Mouse (Mus musculus) lung, embryonic 14.5 days (tissue): ENCODE results near the gene Ccdc86. TPM values are rescaled to one million over a fixed set of nuclear protein-coding genes. Genes with fewer than 3 reads are reported as not detected.

ENCODE experiments used
- ATAC-seq: fragments of 200-750 bp; cut with Nextera tagmentation; 2 replicates; pipeline ENCODE4 v1.8.0; 2017; ENCODE audit warnings: mild to moderate bottlenecking, moderate TSS enrichment, moderate library complexity; ENCODE audit not compliant: insufficient read depth
- DNase-seq: peaks from one replicate; pipeline ENCODE4 v3.0.0-alpha.2; 2015
- H3K27ac ChIP-seq: fragments of 300-500 bp; sonication (generic); 2 replicates; pipeline ENCODE4 v1.5.1; 2014; ENCODE audit warnings: low read depth, mild to moderate bottlenecking, moderate library complexity
- H3K27me3 ChIP-seq: fragments of 300-500 bp; sonication (generic); 2 replicates; pipeline ENCODE4 v1.6.1; 2014; ENCODE audit warnings: low read length, control low read depth; ENCODE audit not compliant: insufficient read depth
- H3K36me3 ChIP-seq: fragments of 300-500 bp; sonication (generic); 2 replicates; pipeline ENCODE4 v1.6.1; 2014; ENCODE audit warnings: control low read depth; ENCODE audit not compliant: insufficient read depth
- H3K4me1 ChIP-seq: fragments of 300-500 bp; sonication (generic); 2 replicates; pipeline ENCODE4 v1.6.1; 2014; ENCODE audit warnings: antibody characterized with exemption, control low read depth; ENCODE audit not compliant: insufficient read depth
- H3K4me2 ChIP-seq: fragments of 300-500 bp; sonication (generic); 2 replicates; pipeline ENCODE4 v1.6.1; 2014; ENCODE audit warnings: mild to moderate bottlenecking
- H3K4me3 ChIP-seq: fragments of 300-500 bp; sonication (generic); 2 replicates; pipeline ENCODE4 v1.5.1; 2014; ENCODE audit warnings: low read depth, low read length
- H3K9ac ChIP-seq: fragments of 300-500 bp; sonication (generic); 2 replicates; pipeline ENCODE4 v1.6.1; 2014
- H3K9me3 ChIP-seq: fragments of 300-500 bp; sonication (generic); 2 replicates; pipeline ENCODE4 v1.6.1; 2016; ENCODE audit warnings: low read depth, low read length, control low read depth
- CTCF ChIP-seq: IDR thresholded peaks from 2 replicates; pipeline ENCODE4 v1.5.1; 2016; ENCODE audit warnings: antibody characterized with exemption, low read depth
- WGBS: fragments of 180-500 bp; shearing (Covaris S2); extraction: QIAGEN DNeasy Blood & Tissue Kit; methylation state at CpG from one replicate; pipeline ENCODE4 v1.1.7; 2014; 5-methylcytosine and 5-hydroxymethylcytosine counted together
- polyA plus RNA-seq: library from polyadenylated mRNA; unstranded; fragments of >200 nt; fragmentation: Nextera tagmentation; extraction: Ambion mirVana; gene quantifications from 2 replicates; pipeline ENCODE4 v1.2.1, GENCODE M21; 2014

Ccdc86 gene
- polyA plus RNA-seq, 1 experiment from 2014 or later = 32.7 TPM

GRCm38 (mm10) chr19:10897491-10897890, 51.6 kb downstream of the Ccdc86 start:
- H3K27ac ChIP-seq = no peak overlapping the region
- H3K36me3 ChIP-seq = peaks cover 52% of the 10 kb centered on the region

GRCm38 (mm10) chr19:10896849-10897248, 52.2 kb downstream of the Ccdc86 start:
- Histone ChIP-seq H3K27me3 (no peaks in the 10 kb centered on the region), H3K9ac (peak overlapping the region; percentile 85), H3K4me3 (peak overlapping the region; percentile 84; the same call in 1 of the 2 replicates), H3K4me1 (peaks cover 4% of the 10 kb centered on the region; the same call in 1 of the 2 replicates), H3K9me3 (no peaks in the 10 kb centered on the region), H3K36me3 (peaks cover 45% of the 10 kb centered on the region), H3K27ac (no peak overlapping the region), H3K4me2 (peak overlapping the region; percentile 87)
- ATAC-seq = no peak
- no peak for TF ChIP-seq CTCF
- 56% methylated on average over 7 of the region's 7 CpGs for WGBS
- no peak for DNase-seq

More at GRCm38 (mm10) chr19:10897491-10897890, 51.6 kb downstream of the Ccdc86 start:
- Histone ChIP-seq H3K4me2 (no peak overlapping the region; the same call in 1 of the 2 replicates), H3K9ac (no peak overlapping the region), H3K27me3 (no peaks in the 10 kb centered on the region), H3K9me3 (no peaks in the 10 kb centered on the region), H3K4me1 (peaks cover 4% of the 10 kb centered on the region; the same call in 1 of the 2 replicates), H3K4me3 (no peak overlapping the region)
- no peak for DNase-seq
- no peak for ATAC-seq
- 87% methylated on average over 8 of the region's 8 CpGs for WGBS
- TF ChIP-seq CTCF = no peak

- no peak for TF ChIP-seq CTCF
- Histone ChIP-seq H3K9me3 (no peaks in the 10 kb centered on the region), H3K36me3 (peaks cover 34% of the 10 kb centered on the region), H3K4me3 (peak overlapping the region; percentile 84), H3K27me3 (no peaks in the 10 kb centered on the region), H3K9ac (peak overlapping the region; percentile 85), H3K4me1 (peaks cover 4% of the 10 kb centered on the region; the same call in 1 of the 2 replicates), H3K4me2 (peak overlapping the region; percentile 87), H3K27ac (peak overlapping the region; percentile 89)
- under 1% methylated on average over 16 of the region's 16 CpGs for WGBS
- ATAC-seq (no peak), DNase-seq (peak; percentile 32)
These were observed 53.4 kb downstream of the Ccdc86 start for GRCm38 (mm10) chr19:10895708-10896107.

GRCm38 (mm10) chr19:10895016-10895528, 54.0 kb downstream of the Ccdc86 start, which contains the start of gene Prpf19:
Gene Prpf19, plus strand, starts transcription at chr19:10895231.
- TF ChIP-seq CTCF = peak; percentile 37; the same call in 1 of the 2 replicates
- Histone ChIP-seq H3K4me1 (peaks cover 4% of the 10 kb centered on the region; the same call in 1 of the 2 replicates), H3K27ac (peak within 1 kb of the TSS; percentile 89), H3K9me3 (no peaks in the 10 kb centered on the region), H3K36me3 (peaks cover 27% of the 10 kb centered on the region), H3K4me3 (peak within 1 kb of the TSS; percentile 84), H3K4me2 (peak within 1 kb of the TSS; percentile 87), H3K9ac (peak within 1 kb of the TSS; percentile 85), H3K27me3 (no peaks in the 10 kb centered on the region)
- under 1% methylated on average over 43 of the region's 43 CpGs for WGBS
- peak; percentile 99 for DNase-seq
- peak; percentile 97 for ATAC-seq

GRCm38 (mm10) chr19:10892201-10892600, 56.9 kb downstream of the Ccdc86 start:
- no peak for DNase-seq
- 82% methylated on average over 3 of the region's 3 CpGs for WGBS
- Histone ChIP-seq H3K27me3 (no peaks in the 10 kb centered on the region), H3K27ac (no peak overlapping the region), H3K9me3 (no peaks in the 10 kb centered on the region), H3K9ac (no peak overlapping the region), H3K4me1 (peaks cover 4% of the 10 kb centered on the region; the same call in 1 of the 2 replicates), H3K4me2 (no peak overlapping the region), H3K4me3 (no peak overlapping the region), H3K36me3 (no peaks in the 10 kb centered on the region)
- no peak for TF ChIP-seq CTCF
- no peak for ATAC-seq

Other genes with a start within 250 kb of the Ccdc86 start
- 0.39 and 0.63 TPM in 2 replicates for gene Cd5, start 210.3 kb downstream of the Ccdc86 start, polyA plus RNA-seq
- gene Cd6, start 119.2 kb downstream of the Ccdc86 start, polyA plus RNA-seq = 0.17 TPM in 1 of 2 replicates, not detected in the other
- gene Slc15a3, start 109.5 kb downstream of the Ccdc86 start, polyA plus RNA-seq = 0.41 and 0.46 TPM in 2 replicates
- gene Tmem132a, start 79.3 kb downstream of the Ccdc86 start, polyA plus RNA-seq = 68.7 and 80.2 TPM in 2 replicates
- 120 and 122 TPM in 2 replicates for gene Tmem109, start 67.3 kb downstream of the Ccdc86 start, polyA plus RNA-seq
- 40.7 TPM in 2 replicates for gene Prpf19, start 54.0 kb downstream of the Ccdc86 start, polyA plus RNA-seq
- not detected in 2 replicates for gene Zp1, start 28.6 kb downstream of the Ccdc86 start, polyA plus RNA-seq
- not detected in 2 replicates for gene Ptgdr2, start 12.1 kb downstream of the Ccdc86 start, polyA plus RNA-seq
- gene Ms4a10, start 25.4 kb upstream of the Ccdc86 start, polyA plus RNA-seq = not detected in 2 replicates
- gene Ms4a15, start 44.0 kb upstream of the Ccdc86 start, polyA plus RNA-seq = not detected in 2 replicates
- not detected in 2 replicates for gene Ms4a18, start 68.8 kb upstream of the Ccdc86 start, polyA plus RNA-seq
- 0.18 TPM in 1 of 2 replicates, not detected in the other for gene Ms4a8a, start 131.8 kb upstream of the Ccdc86 start, polyA plus RNA-seq
- gene 1700017D01Rik, start 181.6 kb upstream of the Ccdc86 start, polyA plus RNA-seq = not detected in 2 replicates
- not detected in 2 replicates for gene 1700025F22Rik, start 216.1 kb upstream of the Ccdc86 start, polyA plus RNA-seq
- not detected in 2 replicates for gene Ms4a13, start 247.5 kb upstream of the Ccdc86 start, polyA plus RNA-seq